Mouse (Mus musculus) lung, adult 18-20 months (tissue): Measurements from ENCODE around the gene Ugt1a7c.

Source experiments
- DNase-seq, 2 experiments: peaks; one replicate each; pipeline ENCODE4 v3.0.0; 2022; ENCODE audit warnings: mixed read lengths in 2 of 2

Gene Ugt1a7c

DNA sequence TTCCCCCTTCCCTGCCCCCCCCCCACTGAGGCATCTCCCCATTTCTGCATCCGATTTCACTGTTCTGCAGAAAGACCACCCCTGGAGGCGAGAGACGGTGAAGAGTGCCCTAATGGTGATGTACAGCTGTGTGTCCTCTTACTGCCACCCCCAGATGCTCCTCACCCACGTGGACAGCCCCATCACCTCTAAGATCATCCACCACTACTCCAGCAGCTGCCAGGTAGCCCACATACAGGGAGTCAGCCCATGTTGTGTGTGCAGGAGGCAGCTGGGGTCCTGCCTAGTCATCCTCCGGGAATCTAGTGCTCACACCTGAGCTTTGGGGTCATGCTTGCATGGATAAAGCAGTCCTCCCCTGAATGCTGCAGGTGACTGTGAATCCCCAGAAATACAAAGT lies 149.0 kb downstream of the Ugt1a7c start:
- DNase-seq = no peak

DNA sequence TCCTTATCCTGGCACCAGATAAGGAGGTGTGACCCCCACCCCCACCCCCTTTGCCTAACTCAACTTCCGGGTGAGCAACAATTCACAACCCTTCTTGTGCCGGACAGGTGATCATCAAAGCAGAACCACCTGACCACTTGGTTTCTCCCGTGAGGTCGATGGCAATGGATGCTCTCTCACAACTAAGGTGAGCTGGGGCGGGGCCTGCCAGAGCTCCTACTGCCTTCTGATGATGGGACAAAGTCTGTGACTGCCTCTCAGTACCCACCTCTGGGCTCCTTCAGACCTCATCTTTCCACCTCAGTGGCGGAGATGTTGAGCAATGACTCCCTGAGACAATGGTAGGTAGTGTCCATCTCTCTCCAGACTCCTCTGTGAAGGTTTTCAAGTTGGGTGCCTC lies 151.0 kb downstream of the Ugt1a7c start:
- no peak for DNase-seq

- DNase-seq = no peak
Observed at GRCm38 (mm10) chr1:88246386-88246785, 151.5 kb downstream of the Ugt1a7c start.

DNA sequence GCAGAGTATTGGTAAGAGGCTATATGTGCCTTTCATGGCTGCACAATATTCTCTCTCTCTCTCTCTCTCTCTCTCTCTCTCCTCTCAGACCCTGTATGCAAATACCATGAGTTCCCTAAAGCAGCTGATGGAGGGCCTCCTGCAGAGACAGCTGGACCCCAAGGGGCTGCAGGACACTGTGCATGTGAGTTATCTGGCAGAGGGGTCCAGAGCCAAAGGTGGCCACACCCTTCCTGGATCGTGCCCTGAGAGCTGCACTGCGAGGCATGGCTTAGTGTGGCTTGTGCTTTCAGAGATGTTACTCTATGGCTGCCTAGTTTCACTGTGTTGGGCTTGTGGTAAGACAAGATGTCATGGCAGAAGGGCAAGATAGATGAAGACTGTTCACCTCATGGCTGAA lies 152.8 kb downstream of the Ugt1a7c start:
- DNase-seq = no peak

- DNase-seq = no peak
Observed at GRCm38 (mm10) chr1:88248658-88249057, 153.8 kb downstream of the Ugt1a7c start.

DNA sequence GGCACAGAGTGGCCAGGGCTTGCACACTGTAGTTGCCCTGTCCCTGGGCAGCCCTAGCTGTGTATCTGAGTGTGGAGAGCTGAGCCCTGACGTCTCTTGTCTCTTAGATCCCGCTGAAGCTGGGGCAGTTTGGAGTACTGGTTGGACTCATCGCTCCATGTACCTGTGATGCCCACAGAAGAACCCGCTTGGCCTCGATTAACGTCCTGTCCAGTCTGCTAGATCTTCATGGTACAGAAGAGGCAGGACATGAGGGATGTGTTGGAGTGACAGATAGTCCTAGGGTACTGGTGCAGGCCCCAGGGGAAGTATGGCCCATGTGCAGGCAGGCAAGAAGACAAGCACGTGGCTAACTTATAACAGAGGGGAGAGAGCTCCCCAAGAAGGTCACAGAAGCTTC lies 154.7 kb downstream of the Ugt1a7c start:
- no peak for DNase-seq

DNA sequence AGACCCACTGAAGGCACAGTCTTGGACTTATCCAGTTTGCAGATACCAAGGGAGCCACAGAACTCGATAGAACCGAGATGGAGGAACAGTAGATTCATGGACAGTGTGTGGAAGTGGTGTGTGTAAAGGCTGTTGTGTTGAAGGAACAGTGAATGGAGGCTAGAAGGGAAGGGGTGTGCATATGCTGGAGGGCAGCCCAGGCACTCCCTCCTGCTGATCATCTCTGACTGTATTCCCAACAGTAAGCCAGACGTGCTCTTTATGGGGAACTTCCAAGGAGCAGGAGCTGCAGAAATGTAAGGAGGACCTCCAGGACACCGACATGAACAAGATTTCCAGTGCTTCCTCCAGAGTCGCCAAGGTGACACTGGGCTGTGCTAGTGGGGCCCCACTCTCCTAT lies 155.2 kb downstream of the Ugt1a7c start:
- DNase-seq = no peak

GRCm38 (mm10) chr1:88253106-88253505 lies 158.2 kb downstream of the Ugt1a7c start:
- DNase-seq = no peak

- DNase-seq = no peak
Observed at GRCm38 (mm10) chr1:88253540-88253939, 158.7 kb downstream of the Ugt1a7c start.

DNA sequence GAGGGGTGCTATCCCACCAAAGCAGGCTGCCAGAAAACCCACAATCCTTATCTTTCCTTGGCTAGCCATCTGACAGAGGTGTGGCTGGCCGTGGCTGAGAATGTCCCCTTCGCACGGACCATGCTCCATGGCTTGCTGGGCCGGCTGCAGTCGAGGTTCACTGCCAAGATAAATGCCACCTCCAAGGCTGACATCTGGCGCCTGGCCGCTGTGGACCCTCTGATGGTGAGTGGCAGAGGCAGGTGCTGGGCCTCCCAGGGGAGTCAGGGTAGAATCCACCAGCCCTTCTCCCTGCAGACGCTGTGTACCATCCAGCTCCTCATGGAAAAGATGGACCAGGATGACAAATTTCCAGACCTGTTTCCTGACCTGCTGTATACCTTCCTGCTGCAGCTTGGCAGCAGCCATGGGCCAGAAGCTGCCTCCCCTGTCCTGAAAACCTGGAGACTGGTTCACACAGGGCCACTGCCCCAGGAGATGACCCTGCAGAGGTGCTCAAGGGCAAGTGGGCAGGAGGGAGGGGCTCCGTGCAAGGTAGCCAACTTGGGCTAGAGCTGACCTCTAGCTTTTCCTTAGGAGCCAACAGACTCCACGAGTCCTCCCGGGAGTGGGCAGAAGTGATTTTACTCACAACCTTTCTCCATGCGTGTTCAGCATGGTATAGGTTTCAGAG lies 160.1 kb downstream of the Ugt1a7c start:
- DNase-seq = no peak

DNA sequence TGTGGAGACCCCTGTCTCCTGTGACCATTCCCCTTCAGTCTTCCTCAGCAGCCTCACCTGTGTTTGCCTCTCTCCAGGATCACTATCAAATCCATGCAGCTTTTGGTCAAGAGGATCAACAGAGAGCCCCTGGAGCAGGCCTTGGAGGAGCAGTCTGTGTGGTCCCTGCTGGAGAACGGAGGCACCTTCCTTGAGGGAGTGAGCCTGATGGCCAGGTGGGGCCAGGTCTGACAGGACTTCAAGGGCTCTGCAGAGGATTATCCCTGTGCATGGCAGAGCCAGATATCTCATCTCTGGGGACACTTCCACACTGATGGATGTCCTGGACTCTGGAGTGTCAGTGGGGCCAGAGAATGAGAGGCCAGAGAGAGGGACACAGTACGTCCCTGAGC lies 160.6 kb downstream of the Ugt1a7c start:
- DNase-seq = no peak

- DNase-seq = no peak
Observed at GRCm38 (mm10) chr1:88255989-88256754, 161.3 kb downstream of the Ugt1a7c start.

DNA sequence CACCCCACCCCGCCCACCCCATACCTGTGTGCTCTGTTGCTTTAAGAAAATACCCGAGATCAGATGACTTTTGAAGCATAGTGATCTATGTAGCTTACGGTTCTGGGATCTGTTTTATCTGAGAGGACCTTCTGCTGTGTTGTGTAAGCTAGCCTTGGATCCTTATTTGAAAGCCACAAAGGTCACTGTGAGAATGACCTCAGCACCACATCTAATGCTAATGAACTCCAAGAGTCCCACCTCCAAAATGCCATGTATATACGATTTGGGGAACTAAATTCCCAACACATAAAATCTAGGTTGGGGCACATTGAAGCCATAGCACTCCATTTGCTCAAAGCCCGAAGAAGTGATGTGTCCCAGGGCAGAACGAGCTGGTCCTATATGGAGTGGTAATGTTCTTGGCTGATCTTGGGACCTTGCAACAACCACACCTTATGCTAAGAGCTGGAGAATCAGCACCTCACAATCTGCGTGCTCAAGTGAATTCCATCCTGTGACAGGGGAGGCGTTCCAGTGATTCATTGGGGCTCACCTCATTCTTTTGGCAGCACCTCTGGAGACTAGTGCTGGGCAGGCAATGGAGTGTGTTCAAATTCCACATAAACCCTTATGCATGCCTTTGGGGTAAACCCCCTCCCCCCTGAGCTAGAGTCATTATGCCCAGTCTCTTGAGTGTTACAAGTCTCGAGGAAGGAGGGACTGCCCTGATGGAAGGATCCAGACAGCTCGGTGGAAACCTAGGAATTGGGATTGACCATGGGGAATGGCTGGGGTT lies 162.2 kb downstream of the Ugt1a7c start:
- DNase-seq = peak in 1 of 2 experiments; percentile 51

- no peak for DNase-seq
Observed at GRCm38 (mm10) chr1:88257681-88258080, 162.8 kb downstream of the Ugt1a7c start.

DNA sequence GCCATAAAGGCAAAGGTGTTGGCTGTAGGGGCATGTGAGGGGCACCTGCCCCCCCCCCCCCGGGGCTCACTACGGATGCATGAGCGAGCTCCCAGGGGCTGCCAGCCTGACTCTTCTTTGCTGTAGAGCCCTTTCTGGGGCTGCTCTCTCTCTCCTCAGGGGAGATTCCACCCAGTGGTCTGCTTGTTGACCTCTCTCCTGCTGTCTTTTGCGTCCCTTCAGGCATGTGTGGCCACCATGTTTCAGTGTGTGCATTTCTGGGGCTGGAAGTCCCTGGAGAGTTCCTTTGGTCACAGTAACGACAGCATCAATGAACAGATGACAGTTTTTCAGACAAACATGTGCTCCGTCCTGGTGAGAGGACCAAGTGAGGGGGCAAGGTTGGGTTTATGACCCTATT lies 163.5 kb downstream of the Ugt1a7c start:
- no peak for DNase-seq

DNA sequence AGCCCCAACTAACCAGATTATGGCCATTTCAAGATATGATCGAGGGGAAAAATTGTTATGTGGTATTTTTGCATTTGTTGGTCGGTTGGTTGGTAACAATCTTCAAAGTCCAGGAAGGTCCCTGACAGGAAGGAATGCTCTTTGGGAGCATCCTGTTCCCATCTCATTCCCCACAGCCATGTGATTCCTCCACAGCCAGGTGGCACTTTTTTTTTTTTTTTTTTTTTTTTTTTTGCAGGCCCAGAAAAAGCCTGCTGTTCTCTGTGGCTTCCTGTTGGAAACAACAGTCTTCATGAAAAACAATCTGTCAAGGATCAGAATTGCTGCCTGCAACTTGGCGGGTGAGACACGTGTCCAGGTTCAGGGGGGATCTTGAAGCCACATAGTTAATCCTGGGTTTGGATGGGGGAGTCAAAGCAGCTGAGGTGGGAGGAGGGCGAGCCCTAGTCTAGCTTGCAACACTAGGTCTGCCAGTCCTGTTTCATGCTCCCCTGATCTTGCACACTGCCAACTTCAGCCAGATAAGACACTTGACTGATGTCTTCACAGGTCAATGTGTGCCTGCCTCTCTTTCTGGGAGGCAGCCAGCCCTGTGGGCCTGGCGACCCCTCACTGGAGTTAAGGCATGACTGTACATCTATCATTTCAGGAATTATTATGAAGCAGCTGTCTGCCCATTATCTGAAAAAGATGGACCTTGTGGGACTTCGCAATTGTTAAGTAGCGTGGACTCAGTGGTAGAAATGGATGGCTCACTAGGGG lies 164.2 kb downstream of the Ugt1a7c start:
- DNase-seq = no peak

DNA sequence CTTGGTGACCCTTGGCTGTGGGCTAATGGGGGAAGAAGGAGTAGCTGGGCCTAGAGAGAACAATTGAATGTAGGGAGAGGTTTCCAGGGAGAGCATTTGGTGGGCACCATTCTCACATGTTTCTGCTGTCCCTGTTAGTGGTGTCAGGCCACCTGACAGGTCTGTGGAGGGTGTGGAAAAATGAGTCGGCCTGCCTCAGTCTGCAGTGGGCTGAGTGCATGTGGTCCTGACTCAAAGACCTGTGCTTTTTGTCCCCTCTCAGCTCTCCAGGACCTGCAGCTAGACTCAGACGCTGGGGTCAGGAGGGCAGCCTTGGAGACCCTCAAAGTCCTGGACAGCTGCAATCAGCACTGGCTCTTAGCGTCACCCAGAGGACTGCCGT lies 164.8 kb downstream of the Ugt1a7c start:
- no peak for DNase-seq

DNA sequence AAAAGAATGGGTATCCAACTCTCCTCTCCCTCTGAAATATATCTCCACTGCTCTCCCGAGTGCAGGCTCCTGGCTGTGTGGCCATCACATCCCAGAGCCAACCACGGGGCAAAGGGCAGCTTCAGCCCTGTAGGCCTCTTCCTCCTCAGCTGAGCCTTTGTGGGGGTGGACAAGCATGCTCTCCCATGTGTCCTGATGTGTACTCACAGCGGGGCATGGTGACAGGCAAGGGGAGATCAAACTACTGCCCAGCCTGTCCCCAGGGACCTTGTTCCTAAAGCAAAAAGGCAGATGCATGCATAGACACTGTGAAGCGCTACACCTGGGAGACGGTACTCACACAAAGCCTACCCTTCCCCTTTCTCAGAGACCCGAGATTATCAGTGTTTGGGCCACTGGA lies 165.3 kb downstream of the Ugt1a7c start:
- DNase-seq = no peak

GRCm38 (mm10) chr1:88260604-88261377 lies 165.9 kb downstream of the Ugt1a7c start:
- no peak for DNase-seq

- no peak for DNase-seq
Observed at GRCm38 (mm10) chr1:88261706-88262105, 166.8 kb downstream of the Ugt1a7c start.

DNA sequence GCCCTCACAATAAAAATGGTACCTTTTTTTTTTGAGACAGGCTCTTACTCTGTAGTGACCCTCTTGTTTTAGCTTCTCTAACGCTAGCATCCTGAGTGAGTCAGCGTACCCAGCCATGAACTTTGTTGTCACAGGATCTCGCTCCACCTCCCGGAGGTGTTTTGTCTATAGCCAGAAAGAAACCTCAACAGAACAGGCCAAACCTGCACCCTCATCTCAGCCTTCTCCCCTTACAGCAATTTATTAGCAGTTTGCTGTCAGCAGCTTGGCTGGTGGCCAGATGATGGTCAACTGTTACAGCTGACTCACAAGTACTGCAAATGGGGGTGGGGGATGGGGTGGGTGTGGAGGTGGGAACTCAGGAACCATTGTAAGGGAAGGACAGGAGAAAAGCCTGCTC lies 167.4 kb downstream of the Ugt1a7c start:
- DNase-seq = peak in 1 of 2 experiments; percentile 71

DNA sequence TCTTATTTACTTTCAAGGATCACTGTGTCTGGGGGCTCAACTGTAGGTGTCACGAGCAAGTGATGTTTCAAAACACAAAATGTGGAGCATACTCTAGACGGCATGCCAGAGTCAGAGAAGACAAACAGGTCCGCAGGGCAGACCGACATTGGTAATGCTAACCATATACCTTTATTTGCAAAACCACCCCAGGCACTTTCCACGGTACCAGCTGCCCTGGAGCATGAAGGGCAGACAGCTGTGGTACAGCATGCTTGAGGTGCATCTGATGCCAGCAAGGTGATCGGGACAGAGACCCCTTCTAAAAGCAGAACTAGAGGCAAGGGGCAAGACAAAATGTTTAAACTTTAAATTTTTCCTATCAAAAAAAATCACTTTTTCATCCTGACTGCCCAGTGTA lies 168.1 kb downstream of the Ugt1a7c start:
- DNase-seq = no peak
